Mouse (Mus musculus) heart, embryonic 13.5 days (tissue): ENCODE data around the gene Olfr1168. TPM values are rescaled to one million over a fixed set of nuclear protein-coding genes. Genes with fewer than 3 reads are reported as not detected.
"Not testable (repeated sequence)": the region's sequence is repeated elsewhere in the genome, so short reads cannot be mapped to it uniquely, and the experiment has no call there.

Experiments used
- ATAC-seq: fragments of 200-750 bp; cut with Nextera tagmentation; 2 replicates; pipeline ENCODE4 v1.8.0; 2017; ENCODE audit warnings: moderate TSS enrichment; ENCODE audit not compliant: insufficient number of reproducible peaks, low FRiP score, low TSS enrichment; ENCODE audit errors: extremely low read depth
- H3K27ac ChIP-seq: fragments of 300-500 bp; sonication (generic); replicated peaks from 2 replicates; pipeline ENCODE4 v1.5.1; 2015; ENCODE audit warnings: moderate library complexity, mild to moderate bottlenecking, inconsistent platforms
- H3K27me3 ChIP-seq: fragments of 300-500 bp; sonication (generic); replicated peaks from 2 replicates; pipeline ENCODE4 v1.6.1; 2015; ENCODE audit warnings: mild to moderate bottlenecking, inconsistent platforms
- H3K36me3 ChIP-seq: fragments of 300-500 bp; sonication (generic); 2 replicates; pipeline ENCODE4 v1.6.1; 2015; ENCODE audit warnings: mild to moderate bottlenecking, inconsistent platforms
- H3K4me1 ChIP-seq: fragments of 300-500 bp; sonication (generic); 2 replicates; pipeline ENCODE4 v1.6.1; 2015; ENCODE audit warnings: inconsistent platforms
- H3K4me2 ChIP-seq: fragments of 300-500 bp; sonication (generic); 2 replicates; pipeline ENCODE4 v1.6.1; 2015; ENCODE audit warnings: inconsistent platforms, mild to moderate bottlenecking, moderate library complexity
- H3K4me3 ChIP-seq: fragments of 300-500 bp; sonication (generic); 2 replicates; pipeline ENCODE4 v1.5.1; 2015; ENCODE audit warnings: moderate library complexity, mild to moderate bottlenecking, inconsistent platforms
- H3K9ac ChIP-seq: fragments of 300-500 bp; sonication (generic); 2 replicates; pipeline ENCODE4 v1.6.1; 2015; ENCODE audit warnings: inconsistent platforms, mild to moderate bottlenecking, moderate library complexity
- H3K9me3 ChIP-seq: fragments of 300-500 bp; sonication (generic); 2 replicates; pipeline ENCODE4 v1.6.1; 2016; ENCODE audit warnings: inconsistent platforms
- WGBS: fragments of 180-500 bp; shearing (Covaris S2); methylation state at CpG from one replicate; pipeline ENCODE4 v1.1.7; 2015; ENCODE audit warnings: mixed read lengths; 5-methylcytosine and 5-hydroxymethylcytosine counted together
- polyA plus RNA-seq: library from polyadenylated mRNA; unstranded; fragments of >200 nt; fragmentation: Nextera tagmentation; extraction: Ambion mirVana; gene quantifications from 2 replicates; pipeline ENCODE4 v1.2.1, GENCODE M21; 2015

Olfr1168 gene
- polyA plus RNA-seq, result not detected in 2 replicates

- H3K4me1 ChIP-seq, result no peaks in the 10 kb centered on the region
- H3K27ac ChIP-seq, result no peak within 1 kb of the TSS
- H3K4me2 ChIP-seq, result no peak within 1 kb of the TSS
- H3K4me3 ChIP-seq, result no peak within 1 kb of the TSS
- ATAC-seq, result no peak
- no peaks in the 10 kb centered on the region for H3K9me3 ChIP-seq
- H3K36me3 ChIP-seq, result no peaks in the 10 kb centered on the region
- no peak within 1 kb of the TSS for H3K9ac ChIP-seq
- WGBS, result 71% methylated on average over 2 of the region's 2 CpGs
- H3K27me3 ChIP-seq, result no peaks in the 10 kb centered on the region
Measured at GRCm38 (mm10) chr2:88181580-88181979, at the start of gene Olfr1168. TSS of gene Olfr1168 (plus strand) at chr2:88181880.

GRCm38 (mm10) chr2:88155093-88155492 lies 26.6 kb upstream of the Olfr1168 start, which contains the start of gene Olfr1167:
TSS of gene Olfr1167 (minus strand) at chr2:88155193.
- not testable (repeated sequence) for H3K27ac ChIP-seq

GRCm38 (mm10) chr2:88220784-88221183 lies 39.1 kb downstream of the Olfr1168 start:
- 0 out of 2 replicates have a peak, but pooled peaks cover 10% of the 10 kb centered on the region for H3K9me3 ChIP-seq
- no peak for ATAC-seq
- H3K36me3 ChIP-seq, result no peaks in the 10 kb centered on the region
- H3K9ac ChIP-seq, result no peak overlapping the region
- no peak overlapping the region for H3K4me2 ChIP-seq
- H3K27me3 ChIP-seq, result no peaks in the 10 kb centered on the region
- WGBS, result 83% methylated on average over 1 of the region's 1 CpGs
- no peak overlapping the region for H3K4me3 ChIP-seq
- no peaks in the 10 kb centered on the region for H3K4me1 ChIP-seq
- no peak overlapping the region for H3K27ac ChIP-seq

More at GRCm38 (mm10) chr2:88155093-88155492, 26.6 kb upstream of the Olfr1168 start, which contains the start of gene Olfr1167:
- 80% methylated on average over 1 of the region's 1 CpGs for WGBS
- not testable (repeated sequence) for H3K36me3 ChIP-seq, H3K4me1 ChIP-seq, H3K4me2 ChIP-seq, H3K4me3 ChIP-seq, ATAC-seq, H3K9me3 ChIP-seq, H3K27me3 ChIP-seq, H3K9ac ChIP-seq

GRCm38 (mm10) chr2:88228234-88228633 lies 46.6 kb downstream of the Olfr1168 start, which contains the start of gene Olfr1170:
TSS of gene Olfr1170 (minus strand) at chr2:88228334.
- H3K36me3 ChIP-seq, result no peaks in the 10 kb centered on the region
- H3K4me3 ChIP-seq, result no peak within 1 kb of the TSS
- H3K4me2 ChIP-seq, result no peak within 1 kb of the TSS
- no peak within 1 kb of the TSS for H3K27ac ChIP-seq
- H3K4me1 ChIP-seq, result no peaks in the 10 kb centered on the region
- WGBS, result 78% methylated on average over 1 of the region's 1 CpGs
- ATAC-seq, result no peak
- no peaks in the 10 kb centered on the region for H3K27me3 ChIP-seq
- no peaks in the 10 kb centered on the region for H3K9me3 ChIP-seq
- H3K9ac ChIP-seq, result no peak within 1 kb of the TSS

Other genes with a start within 250 kb of the Olfr1168 start
- gene Olfr1155, start 236.7 kb upstream of the Olfr1168 start, polyA plus RNA-seq, result not detected in 2 replicates
- gene Olfr1156, start 228.8 kb upstream of the Olfr1168 start, polyA plus RNA-seq, result not detected in 2 replicates
- not detected in 2 replicates for gene Olfr1157, start 213.6 kb upstream of the Olfr1168 start, polyA plus RNA-seq
- not detected in 2 replicates for gene Olfr74, start 207.2 kb upstream of the Olfr1168 start, polyA plus RNA-seq
- not detected in 2 replicates for gene Olfr1158, start 191.8 kb upstream of the Olfr1168 start, polyA plus RNA-seq
- not detected in 2 replicates for gene Olfr1160, start 173.6 kb upstream of the Olfr1168 start, polyA plus RNA-seq
- not detected in 2 replicates for gene Olfr1161, start 159.1 kb upstream of the Olfr1168 start, polyA plus RNA-seq
- gene Olfr73, start 144.2 kb upstream of the Olfr1168 start, polyA plus RNA-seq, result not detected in 2 replicates
- not detected in 2 replicates for gene Olfr1162, start 130.8 kb upstream of the Olfr1168 start, polyA plus RNA-seq
- not detected in 2 replicates for gene Olfr1163, start 110.0 kb upstream of the Olfr1168 start, polyA plus RNA-seq
- gene Olfr1164, start 87.9 kb upstream of the Olfr1168 start, polyA plus RNA-seq, result not detected in 2 replicates
- not detected in 2 replicates for gene Olfr1166, start 53.6 kb upstream of the Olfr1168 start, polyA plus RNA-seq
- gene Olfr1167, start 26.7 kb upstream of the Olfr1168 start, polyA plus RNA-seq, result not detected in 2 replicates
- gene Olfr1170, start 46.5 kb downstream of the Olfr1168 start, polyA plus RNA-seq, result not detected in 2 replicates
- gene Olfr1173, start 98.0 kb downstream of the Olfr1168 start, polyA plus RNA-seq, result not detected in 2 replicates
- gene Olfr1174-ps, start 133.3 kb downstream of the Olfr1168 start, polyA plus RNA-seq, result not detected in 2 replicates
- not detected in 2 replicates for gene Olfr1175-ps, start 145.3 kb downstream of the Olfr1168 start, polyA plus RNA-seq
- gene Olfr1176, start 154.8 kb downstream of the Olfr1168 start, polyA plus RNA-seq, result not detected in 2 replicates
- not detected in 2 replicates for gene Olfr1177-ps, start 164.6 kb downstream of the Olfr1168 start, polyA plus RNA-seq
- gene Olfr1178, start 205.2 kb downstream of the Olfr1168 start, polyA plus RNA-seq, result not detected in 2 replicates
- gene Olfr1179, start 224.6 kb downstream of the Olfr1168 start, polyA plus RNA-seq, result not detected in 2 replicates
- gene Olfr1180, start 237.3 kb downstream of the Olfr1168 start, polyA plus RNA-seq, result not detected in 2 replicates
- gene Olfr1181, start 244.3 kb downstream of the Olfr1168 start, polyA plus RNA-seq, result not detected in 2 replicates